Mouse (Mus musculus): ENCODE data around the gene N4bp2. TPM values are rescaled to one million over a fixed set of nuclear protein-coding genes. Genes with fewer than 3 reads are reported as not detected.

Gene N4bp2
- polyA plus RNA-seq, 1 experiment from 2014 or later = 31.9 TPM

DNA sequence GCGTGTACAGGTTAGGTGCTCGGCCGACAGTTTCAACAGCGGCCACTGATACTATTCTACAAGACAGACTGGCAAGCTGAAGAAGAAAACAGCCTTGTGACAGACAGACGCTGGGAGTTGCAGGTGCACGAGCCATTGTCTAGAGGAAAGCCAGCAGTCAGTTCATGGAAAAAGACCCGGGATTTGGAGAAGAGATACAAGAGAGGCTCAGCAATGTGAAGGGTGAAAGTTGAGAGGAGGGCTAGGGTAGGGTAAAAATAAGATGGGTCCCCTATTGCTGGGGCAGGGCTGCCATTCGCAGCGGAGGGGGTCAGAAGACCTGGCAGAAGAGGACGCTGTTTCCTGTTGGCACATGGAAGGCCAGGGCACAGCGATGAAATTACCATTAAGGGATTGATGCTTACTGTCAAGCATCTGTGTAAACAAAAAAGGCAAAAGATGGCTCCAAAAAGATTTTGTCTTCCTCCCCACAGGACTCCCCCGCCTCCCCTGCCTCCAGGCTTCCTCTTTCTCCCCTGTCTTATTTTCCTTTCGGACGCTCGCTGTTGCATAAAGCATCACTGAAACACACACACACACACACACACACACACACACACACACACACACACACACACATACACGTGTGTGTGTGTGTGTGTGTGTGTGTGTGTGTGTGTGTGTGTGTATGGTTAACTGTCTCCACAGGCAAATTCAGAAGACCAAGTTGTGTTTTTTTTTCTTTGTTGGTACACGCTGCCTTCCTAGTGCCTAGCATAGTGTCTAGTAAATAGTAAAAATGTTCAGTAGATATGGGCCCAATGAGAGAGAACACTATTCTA lies 93.5 kb downstream of the N4bp2 start:
- Histone ChIP-seq H3K4me3 (no peak overlapping the region), H3K4me2 (no peak overlapping the region), H3K27me3 (replicated peaks) (no peaks in the 10 kb centered on the region), H3K9me3 (replicated peaks) (no peaks in the 10 kb centered on the region), H3K9ac (no peak overlapping the region), H3K36me3 (no peaks in the 10 kb centered on the region), H3K27ac (ENCODE audit: poor library complexity, severe bottlenecking) (no peak overlapping the region), H3K4me1 (replicated peaks) (peaks cover 18% of the 10 kb centered on the region)
- ATAC-seq (ENCODE audit: insufficient number of reproducible peaks, low FRiP score) = no peak
- 76% methylated on average over 17 of the region's 17 CpGs for WGBS

DNA sequence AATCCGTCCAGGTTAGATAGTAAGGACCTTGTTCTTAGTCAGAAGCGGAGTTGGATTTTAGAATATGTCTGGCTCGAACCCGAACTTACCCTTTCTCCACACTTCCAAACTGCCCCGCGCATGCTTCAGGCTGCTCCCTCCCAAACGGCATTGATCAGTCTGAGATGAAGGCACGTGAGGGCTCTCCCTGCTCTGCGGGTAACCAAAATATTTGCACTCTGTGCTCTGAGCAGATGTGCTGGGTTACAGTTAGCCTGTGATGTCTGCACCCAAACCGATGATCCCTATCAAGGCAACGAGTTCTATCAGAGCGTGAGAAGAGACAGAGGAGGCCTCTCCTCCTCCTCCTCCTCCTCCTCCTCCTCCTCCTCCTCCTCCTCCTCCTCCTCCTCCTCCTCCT lies 94.6 kb downstream of the N4bp2 start:
- Histone ChIP-seq H3K36me3 (no peaks in the 10 kb centered on the region), H3K9me3 (replicated peaks) (no peaks in the 10 kb centered on the region), H3K4me3 (no peak overlapping the region), H3K4me1 (replicated peaks) (peaks cover 18% of the 10 kb centered on the region), H3K27ac (ENCODE audit: poor library complexity, severe bottlenecking) (no peak overlapping the region), H3K27me3 (replicated peaks) (no peaks in the 10 kb centered on the region), H3K4me2 (no peak overlapping the region), H3K9ac (no peak overlapping the region)
- no peak for ATAC-seq (ENCODE audit: insufficient number of reproducible peaks, low FRiP score)
- 78% methylated on average over 12 of the region's 12 CpGs for WGBS

- Histone ChIP-seq H3K9me3 (replicated peaks) (no peaks in the 10 kb centered on the region), H3K4me3 (no peak overlapping the region), H3K4me2 (no peak overlapping the region; the same call in 1 of the 2 replicates), H3K9ac (peak overlapping the region; percentile 41; the same call in 1 of the 2 replicates), H3K36me3 (no peaks in the 10 kb centered on the region), H3K27me3 (replicated peaks) (no peaks in the 10 kb centered on the region), H3K27ac (ENCODE audit: poor library complexity, severe bottlenecking) (peak overlapping the region; percentile 51), H3K4me1 (replicated peaks) (peaks cover 18% of the 10 kb centered on the region)
- no peak for ATAC-seq (ENCODE audit: insufficient number of reproducible peaks, low FRiP score)
- 87% methylated on average over 4 of the region's 6 CpGs for WGBS
Observed at GRCm38 (mm10) chr5:65858355-65858754, 95.0 kb downstream of the N4bp2 start.

- H3K4me3 ChIP-seq = no peak overlapping the region
- 0 out of 2 replicates have a peak overlapping the region, but pooled peaks have one; percentile 51 for H3K27ac ChIP-seq (ENCODE audit: poor library complexity, severe bottlenecking)
- no peak overlapping the region; the same call in 1 of the 2 replicates for H3K9ac ChIP-seq
- no peak for ATAC-seq (ENCODE audit: insufficient number of reproducible peaks, low FRiP score)
- H3K4me1 ChIP-seq (replicated peaks) = peaks cover 18% of the 10 kb centered on the region
- 42% methylated on average over 12 of the region's 12 CpGs for WGBS
- H3K9me3 ChIP-seq (replicated peaks) = no peaks in the 10 kb centered on the region
- no peaks in the 10 kb centered on the region for H3K27me3 ChIP-seq (replicated peaks)
- H3K36me3 ChIP-seq = no peaks in the 10 kb centered on the region
- peak overlapping the region; percentile 8; the same call in 1 of the 2 replicates for H3K4me2 ChIP-seq
Observed at GRCm38 (mm10) chr5:65858898-65859297, 95.6 kb downstream of the N4bp2 start.

- H3K9me3 ChIP-seq (replicated peaks) = no peaks in the 10 kb centered on the region
- no peaks in the 10 kb centered on the region for H3K36me3 ChIP-seq
- no peak for ATAC-seq (ENCODE audit: insufficient number of reproducible peaks, low FRiP score)
- no peak overlapping the region for H3K4me2 ChIP-seq
- H3K9ac ChIP-seq = no peak overlapping the region
- H3K4me3 ChIP-seq = no peak overlapping the region
- H3K4me1 ChIP-seq (replicated peaks) = peaks cover 18% of the 10 kb centered on the region
- H3K27ac ChIP-seq (ENCODE audit: poor library complexity, severe bottlenecking) = no peak overlapping the region
- H3K27me3 ChIP-seq (replicated peaks) = no peaks in the 10 kb centered on the region
- 59% methylated on average over 6 of the region's 6 CpGs for WGBS
Observed at GRCm38 (mm10) chr5:65859396-65859795, 96.1 kb downstream of the N4bp2 start.

- Histone ChIP-seq H3K27ac (ENCODE audit: poor library complexity, severe bottlenecking) (no peak overlapping the region), H3K4me3 (no peak overlapping the region), H3K9me3 (replicated peaks) (no peaks in the 10 kb centered on the region), H3K4me1 (replicated peaks) (peaks cover 18% of the 10 kb centered on the region), H3K27me3 (replicated peaks) (no peaks in the 10 kb centered on the region), H3K4me2 (no peak overlapping the region), H3K9ac (no peak overlapping the region), H3K36me3 (no peaks in the 10 kb centered on the region)
- 78% methylated on average over 12 of the region's 12 CpGs for WGBS
- no peak for ATAC-seq (ENCODE audit: insufficient number of reproducible peaks, low FRiP score)
Observed at GRCm38 (mm10) chr5:65860281-65861000, 97.1 kb downstream of the N4bp2 start.

GRCm38 (mm10) chr5:65861154-65861944 lies 98.0 kb downstream of the N4bp2 start, which contains the start of gene Rhoh:
Gene Rhoh, plus strand, starts transcription at chr5:65861213.
- Histone ChIP-seq H3K4me2 (no peak within 1 kb of the TSS), H3K27ac (ENCODE audit: poor library complexity, severe bottlenecking) (no peak within 1 kb of the TSS), H3K4me3 (no peak within 1 kb of the TSS), H3K36me3 (no peaks in the 10 kb centered on the region), H3K9ac (no peak within 1 kb of the TSS), H3K9me3 (replicated peaks) (no peaks in the 10 kb centered on the region), H3K27me3 (replicated peaks) (no peaks in the 10 kb centered on the region), H3K4me1 (replicated peaks) (peaks cover 15% of the 10 kb centered on the region)
- 81% methylated on average over 10 of the region's 10 CpGs for WGBS
- no peak for ATAC-seq (ENCODE audit: insufficient number of reproducible peaks, low FRiP score)

- Histone ChIP-seq H3K4me3 (no peak overlapping the region), H3K36me3 (no peaks in the 10 kb centered on the region), H3K27ac (ENCODE audit: poor library complexity, severe bottlenecking) (no peak overlapping the region), H3K27me3 (replicated peaks) (no peaks in the 10 kb centered on the region), H3K4me2 (no peak overlapping the region), H3K9ac (no peak overlapping the region), H3K4me1 (replicated peaks) (peaks cover 11% of the 10 kb centered on the region), H3K9me3 (replicated peaks) (no peaks in the 10 kb centered on the region)
- WGBS = 89% methylated on average over 7 of the region's 7 CpGs
- ATAC-seq (ENCODE audit: insufficient number of reproducible peaks, low FRiP score) = no peak
Observed at GRCm38 (mm10) chr5:65862217-65862927, 99.1 kb downstream of the N4bp2 start.

DNA sequence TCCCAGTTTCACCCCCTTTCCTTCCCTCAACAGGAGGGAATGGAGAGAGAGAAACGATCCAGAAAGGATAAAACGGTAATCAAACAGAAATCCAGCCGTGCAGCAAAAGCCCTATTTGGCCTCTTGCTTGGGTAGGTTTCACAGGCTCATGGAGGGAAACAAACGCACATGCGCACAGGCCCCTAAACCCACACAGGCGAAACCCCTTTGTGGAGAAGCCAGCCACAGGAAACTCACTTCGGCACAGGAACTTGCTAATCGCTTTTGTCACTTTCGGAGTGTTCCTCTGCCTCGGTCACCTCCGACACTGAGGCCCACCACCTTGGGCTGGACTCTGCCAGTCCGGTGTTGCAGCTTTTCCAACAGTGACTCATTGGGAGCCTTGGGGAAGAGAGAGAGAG lies 100.0 kb downstream of the N4bp2 start:
- no peak overlapping the region for H3K27ac ChIP-seq (ENCODE audit: poor library complexity, severe bottlenecking)

DNA sequence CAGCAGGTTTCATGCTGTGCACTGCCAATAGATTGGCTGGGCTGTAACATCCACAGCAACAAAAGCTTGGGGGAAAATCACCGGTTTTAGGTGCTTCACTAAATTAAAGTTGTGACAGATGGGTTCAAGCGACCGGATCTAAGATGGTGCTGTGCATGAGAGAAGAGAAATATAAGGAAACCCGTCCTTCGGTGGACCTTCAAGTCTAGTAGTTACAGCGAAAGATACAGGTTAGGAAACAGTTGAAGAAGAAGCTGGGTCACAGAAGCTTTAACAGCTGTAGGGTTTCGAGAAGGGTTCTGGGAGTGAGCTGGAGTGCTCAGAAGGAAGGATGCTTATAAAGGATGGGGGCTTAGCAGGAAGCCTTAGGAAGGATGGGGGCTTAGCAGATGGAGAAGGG lies 101.2 kb downstream of the N4bp2 start:
- 90% methylated on average over 7 of the region's 7 CpGs for WGBS
- H3K9ac ChIP-seq = no peak overlapping the region
- H3K4me1 ChIP-seq (replicated peaks) = peaks cover 6% of the 10 kb centered on the region
- no peaks in the 10 kb centered on the region for H3K27me3 ChIP-seq (replicated peaks)
- no peak for ATAC-seq (ENCODE audit: insufficient number of reproducible peaks, low FRiP score)
- no peak overlapping the region for H3K4me2 ChIP-seq
- no peak overlapping the region for H3K27ac ChIP-seq (ENCODE audit: poor library complexity, severe bottlenecking)
- no peaks in the 10 kb centered on the region for H3K9me3 ChIP-seq (replicated peaks)
- no peaks in the 10 kb centered on the region for H3K36me3 ChIP-seq
- no peak overlapping the region for H3K4me3 ChIP-seq

More for the DNA sequence above, 100.0 kb downstream of the N4bp2 start:
- WGBS = 67% methylated on average over 12 of the region's 12 CpGs
- no peak for ATAC-seq (ENCODE audit: insufficient number of reproducible peaks, low FRiP score)
- H3K4me3 ChIP-seq = no peak overlapping the region
- H3K4me1 ChIP-seq (replicated peaks) = peaks cover 8% of the 10 kb centered on the region
- H3K36me3 ChIP-seq = no peaks in the 10 kb centered on the region
- H3K27me3 ChIP-seq (replicated peaks) = no peaks in the 10 kb centered on the region
- peak overlapping the region; percentile 10; the same call in 1 of the 2 replicates for H3K4me2 ChIP-seq
- no peaks in the 10 kb centered on the region for H3K9me3 ChIP-seq (replicated peaks)
- no peak overlapping the region for H3K9ac ChIP-seq
